Mouse (Mus musculus) gastrocnemius, adult 18-20 months (tissue): Measurements from ENCODE around the gene Tbx1. TPM values are rescaled to one million over a fixed set of nuclear protein-coding genes. Genes with fewer than 3 reads are reported as not detected.

Experiments
- DNase-seq: peaks from one replicate; pipeline ENCODE4 v3.0.0; 2021; ENCODE audit warnings: low spot score
- long read RNA-seq, 2 experiments: library from polyadenylated mRNA; stranded (forward); transcript quantifications; one replicate each; pipeline ENCODE4 v2.0.0; 2021
- total RNA-seq, 2 experiments: library from RNA; stranded (reverse); gene quantifications; 2 replicates each; pipeline ENCODE4 v1.2.3; 2021

Tbx1 gene
- total RNA-seq, result 10 to 100 TPM in 1 of 2 experiments, 1 to 10 TPM in 1; 9.3 to 20.9 TPM
- long read RNA-seq, experiment 1, result 0 reads
- long read RNA-seq, experiment 2, transcript Tbx1-203 (7 exons, 2,511 nt), result major isoform, 17 of 22 reads
- long read RNA-seq, experiment 2, partial matches to known transcripts, result 3 of 22 reads
- long read RNA-seq, experiment 2, other reads (novel, unspliced or antisense), result 2 of 22 reads

DNA sequence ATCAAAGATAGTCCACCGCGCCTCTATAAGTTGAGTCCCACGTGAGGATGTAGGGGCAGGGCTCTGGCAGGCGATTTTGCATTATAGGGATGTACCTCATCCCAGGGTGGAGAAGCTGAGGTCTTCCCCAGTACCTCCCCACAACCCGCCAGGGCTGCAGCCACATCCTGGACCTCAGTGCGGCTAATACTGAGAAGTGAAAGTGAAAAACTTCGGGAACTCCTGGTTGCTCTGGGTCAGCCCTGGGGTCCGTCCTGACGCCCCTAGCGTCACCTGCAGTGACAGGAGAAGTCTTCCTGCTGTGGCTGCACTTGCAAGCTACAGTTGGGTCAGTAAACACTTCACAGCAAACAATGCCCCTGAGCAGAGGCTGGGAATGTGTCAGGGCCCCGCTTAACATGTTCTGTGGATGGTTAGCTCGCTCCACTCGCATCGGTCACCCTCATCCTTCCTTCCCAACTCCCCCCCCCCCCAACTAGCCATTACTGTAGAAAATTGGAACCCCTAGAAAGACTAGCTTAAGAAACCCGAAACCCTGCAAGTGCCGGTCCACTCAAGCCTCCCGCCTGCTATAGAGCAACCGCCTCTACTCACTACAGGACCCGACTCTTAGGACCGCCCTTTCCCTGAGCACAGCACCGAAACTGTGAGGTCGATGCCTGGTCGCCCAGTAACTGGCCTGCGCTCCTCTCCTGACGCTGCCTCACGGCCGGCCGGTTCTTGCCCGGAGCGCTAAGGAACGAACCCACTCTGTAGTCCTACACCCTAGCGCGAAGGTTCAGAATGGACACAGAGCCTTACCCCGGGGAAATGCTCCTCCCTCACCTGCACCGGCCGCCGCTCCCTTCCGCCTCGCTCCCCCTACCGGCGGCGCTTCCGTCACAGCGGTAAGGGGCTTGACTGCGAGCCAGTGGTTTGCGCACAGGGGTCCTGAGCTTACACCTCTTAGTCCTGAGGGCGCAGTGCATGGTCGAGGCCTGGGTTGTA is at the start of gene Tbx1:
Tbx1 (minus strand) TSS at position 868 of the 987 bp plus-strand sequence.
- no peak for DNase-seq

- no peak for DNase-seq
These were observed 49.0 kb upstream of the Tbx1 start for GRCm38 (mm10) chr16:18639382-18639929.

DNA sequence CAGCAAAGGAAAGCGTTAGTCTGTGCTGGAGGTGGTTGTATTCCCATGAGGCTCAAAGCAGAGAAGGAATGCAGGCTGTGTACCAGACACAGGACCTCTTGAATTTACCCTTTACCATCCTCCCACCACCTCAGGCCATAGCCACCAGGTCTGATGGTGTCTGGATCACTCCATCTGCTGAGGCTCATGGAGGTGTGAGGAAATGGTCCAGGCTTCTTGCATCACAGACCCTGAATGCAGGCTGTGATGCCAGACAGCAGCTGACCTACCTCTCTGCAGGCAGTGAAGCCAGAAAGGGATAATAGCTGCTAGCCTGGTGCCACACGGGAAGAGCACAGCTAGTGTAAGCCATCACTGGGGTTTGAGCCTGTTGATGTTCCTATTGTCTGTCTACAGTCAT is 47.9 kb upstream of the Tbx1 start:
- DNase-seq, result no peak

DNA sequence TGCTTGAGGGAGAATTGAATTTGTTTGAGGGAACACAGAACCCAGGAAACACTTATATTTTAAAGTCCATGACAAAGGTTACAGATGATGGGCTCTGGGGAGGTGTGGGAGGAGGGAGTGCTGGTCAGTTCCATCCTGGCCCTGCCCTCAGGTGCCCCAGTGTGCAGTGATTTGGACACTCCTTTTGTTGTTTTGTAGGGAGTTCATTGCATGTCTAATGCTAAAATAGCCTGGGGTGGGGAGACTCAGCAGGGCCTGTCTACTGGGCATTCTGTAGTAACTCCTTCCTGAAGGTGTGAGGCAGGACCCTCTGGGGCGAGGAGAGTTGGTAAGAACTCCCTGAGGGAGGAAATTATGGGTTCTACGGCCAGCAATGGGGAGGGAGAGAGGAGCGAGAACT is 46.3 kb upstream of the Tbx1 start:
- no peak for DNase-seq

DNA sequence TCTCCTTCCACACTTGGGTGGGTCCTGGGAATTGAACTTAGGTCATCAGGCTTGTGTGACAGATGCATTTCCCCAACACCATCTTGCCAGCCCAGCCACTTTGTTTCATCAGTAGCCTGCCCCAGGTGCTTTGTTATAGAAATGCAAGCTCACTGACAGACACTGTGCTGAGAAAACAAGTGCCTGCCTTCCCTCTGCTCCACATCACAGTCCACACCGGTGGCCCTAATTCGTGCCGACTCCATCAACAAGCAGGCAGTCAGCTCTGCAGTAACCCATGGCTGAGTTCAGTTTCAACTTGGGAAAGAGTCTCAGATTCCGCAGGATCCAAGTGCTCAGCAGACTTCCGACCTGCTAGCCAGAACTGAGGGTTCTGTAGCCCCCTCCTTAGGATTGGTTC is 45.9 kb upstream of the Tbx1 start:
- DNase-seq, result no peak

DNA sequence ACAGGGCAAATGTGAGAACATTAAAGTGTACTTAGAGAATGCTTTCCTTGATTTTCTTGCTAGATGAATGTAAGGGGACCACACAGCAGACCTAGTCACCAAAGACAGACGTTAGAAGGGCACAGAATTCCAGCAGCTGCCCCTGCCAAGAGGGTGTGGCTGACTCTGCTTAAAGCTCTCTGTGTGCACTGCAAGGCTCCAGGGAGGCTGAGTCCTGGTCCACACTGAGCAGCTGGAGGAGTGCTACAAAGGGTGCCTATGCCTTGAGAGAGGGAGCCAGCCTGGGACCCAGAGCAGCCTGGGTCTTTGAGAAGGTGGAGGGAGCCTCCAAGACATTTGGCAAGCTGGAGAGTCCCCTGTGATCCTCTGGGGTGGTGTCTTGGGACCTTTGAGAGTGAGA is 42.9 kb upstream of the Tbx1 start:
- DNase-seq, result no peak

- no peak for DNase-seq
These were observed 42.3 kb upstream of the Tbx1 start for GRCm38 (mm10) chr16:18632816-18633215.

DNA sequence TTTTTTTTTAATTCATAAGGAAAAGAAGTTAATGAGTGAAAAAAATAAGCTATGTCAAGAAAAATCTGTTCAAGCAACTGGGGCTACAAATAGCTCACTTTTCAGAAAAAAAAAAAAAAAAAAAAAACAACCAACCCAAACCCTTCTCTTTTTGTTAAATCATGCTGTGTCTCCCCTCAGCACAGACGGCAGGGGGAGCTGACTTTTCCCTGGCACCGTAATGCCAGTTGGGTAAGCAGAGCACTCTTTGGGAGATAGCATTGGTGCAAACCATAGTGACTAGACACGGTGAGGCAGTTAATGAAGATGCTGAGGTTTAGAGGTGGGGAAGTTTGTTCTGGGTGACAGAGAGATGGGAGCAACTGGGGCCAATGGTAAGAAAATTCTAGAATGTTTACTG is 41.6 kb upstream of the Tbx1 start:
- no peak for DNase-seq

GRCm38 (mm10) chr16:18631141-18631540 is 40.7 kb upstream of the Tbx1 start:
- DNase-seq, result no peak

DNA sequence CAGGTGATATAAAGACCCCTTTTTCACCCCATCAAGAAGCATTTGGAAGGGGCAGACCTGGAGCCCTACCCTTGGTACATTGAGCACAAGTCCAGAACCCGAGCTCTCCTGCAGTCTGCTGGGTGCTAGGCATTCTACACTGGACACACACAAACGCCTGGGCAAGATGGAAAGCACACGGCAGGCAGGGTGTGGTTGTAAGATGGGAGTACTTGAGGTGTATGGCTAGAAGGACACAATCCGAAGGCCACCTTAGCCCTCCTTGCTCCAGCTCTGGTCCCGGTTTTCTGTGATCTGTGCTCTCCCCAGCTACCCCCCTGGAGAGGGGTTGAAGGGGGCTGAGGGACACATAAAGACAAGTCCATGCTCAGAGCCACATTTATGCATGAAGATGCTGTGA is 39.8 kb upstream of the Tbx1 start:
- no peak for DNase-seq

- peak; percentile 51 for DNase-seq
These were observed 39.1 kb upstream of the Tbx1 start, which contains the start of gene Sept5 for GRCm38 (mm10) chr16:18629390-18630231. Sept5 (minus strand) TSS chr16:18629954.

GRCm38 (mm10) chr16:18628948-18629340 is 38.5 kb upstream of the Tbx1 start:
- no peak for DNase-seq

- DNase-seq, result no peak
These were observed 37.9 kb upstream of the Tbx1 start for GRCm38 (mm10) chr16:18628206-18628947.

DNA sequence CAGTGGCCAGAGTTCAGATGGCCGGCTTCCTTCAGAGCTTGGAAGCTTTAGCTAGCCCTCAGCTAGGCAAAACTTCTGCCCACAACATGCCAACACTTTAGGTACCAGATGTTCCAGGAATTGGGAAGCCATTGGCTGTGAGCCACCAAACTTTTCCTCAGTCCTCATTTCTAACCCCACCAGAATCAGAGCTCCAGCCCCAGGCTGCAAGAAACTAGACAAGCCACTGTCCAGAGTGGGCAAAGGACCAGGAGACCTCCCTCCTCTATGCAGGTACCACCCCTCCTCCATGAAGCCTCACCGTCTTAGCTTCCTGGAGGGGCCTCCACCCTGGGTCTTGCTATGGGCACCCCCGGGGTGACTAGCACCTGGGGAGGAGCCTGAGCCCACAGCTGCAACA is 36.7 kb upstream of the Tbx1 start:
- no peak for DNase-seq

DNA sequence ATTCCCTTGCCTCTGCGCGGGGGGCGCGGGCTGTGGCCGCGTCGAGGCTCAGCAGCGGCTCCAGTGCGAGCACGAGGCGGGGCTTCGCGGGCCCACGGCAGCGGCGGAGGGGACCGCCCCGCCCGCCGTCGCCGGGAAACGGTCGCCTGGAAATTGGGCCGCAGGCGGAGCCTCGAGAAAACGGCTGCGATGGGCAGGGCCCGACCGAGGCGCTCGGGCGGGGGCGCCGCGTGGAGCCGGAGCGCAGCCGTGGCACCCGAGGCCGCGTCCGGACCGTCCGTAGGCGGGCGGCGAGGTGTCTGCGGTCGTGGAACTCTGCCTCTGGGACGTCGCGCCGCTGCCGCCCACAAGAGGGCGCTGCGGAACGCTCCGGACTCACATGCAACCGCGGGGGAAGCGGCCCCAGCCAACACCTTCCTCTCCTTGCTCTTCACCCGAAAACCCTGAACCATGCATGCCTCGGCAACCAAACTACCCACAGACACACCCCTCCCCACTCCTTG is 36.0 kb upstream of the Tbx1 start, which contains the start of gene Gm49601:
Gm49601 (minus strand) TSS at position 52 of the 503 bp plus-strand sequence.
- DNase-seq, result peak; percentile 77

DNA sequence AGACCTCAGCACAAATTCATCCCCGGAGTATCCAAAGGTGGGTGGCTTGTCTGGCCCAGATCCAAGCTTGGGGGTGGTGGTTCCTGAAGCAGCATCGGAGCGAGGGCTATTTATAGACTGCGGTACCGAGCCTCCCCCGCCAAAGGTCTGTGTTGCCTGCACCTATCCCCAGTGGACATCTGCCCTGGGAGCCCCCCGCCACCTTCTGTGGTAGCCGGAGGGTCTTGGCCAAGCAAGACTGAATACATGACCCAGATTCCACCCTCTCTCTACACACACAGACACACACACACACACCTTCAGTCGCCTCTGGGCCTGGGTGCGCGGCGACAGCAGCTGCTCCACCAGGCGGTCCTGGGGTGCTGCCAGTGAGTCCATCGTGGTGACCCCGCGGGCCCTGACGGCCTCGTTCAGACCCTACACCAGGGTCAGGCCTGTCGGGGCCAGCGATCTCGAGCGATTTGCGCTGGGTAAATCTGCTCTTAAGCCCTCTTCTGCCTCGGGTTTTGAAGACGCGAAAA is 35.4 kb upstream of the Tbx1 start:
- DNase-seq, result no peak

DNA sequence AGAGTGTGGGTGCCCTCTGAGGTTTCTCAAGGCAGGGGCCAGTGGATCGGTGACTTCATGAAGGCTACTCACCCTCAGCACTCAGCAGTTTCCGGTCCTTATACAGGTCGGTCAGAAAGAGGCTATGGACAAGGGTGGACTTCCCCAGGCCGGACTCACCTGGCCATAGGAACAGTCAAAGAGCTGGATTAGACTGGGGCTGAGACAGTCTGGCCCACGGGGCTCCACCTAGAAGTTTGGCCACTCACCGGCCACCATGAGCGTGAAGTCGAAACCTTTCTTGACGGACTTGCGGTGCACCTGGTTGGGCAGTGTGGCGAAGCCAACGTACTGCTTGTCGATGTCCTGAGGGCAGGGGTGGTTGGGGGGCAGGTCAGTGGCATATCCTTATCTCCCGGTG is 34.6 kb upstream of the Tbx1 start:
- DNase-seq, result no peak

DNA sequence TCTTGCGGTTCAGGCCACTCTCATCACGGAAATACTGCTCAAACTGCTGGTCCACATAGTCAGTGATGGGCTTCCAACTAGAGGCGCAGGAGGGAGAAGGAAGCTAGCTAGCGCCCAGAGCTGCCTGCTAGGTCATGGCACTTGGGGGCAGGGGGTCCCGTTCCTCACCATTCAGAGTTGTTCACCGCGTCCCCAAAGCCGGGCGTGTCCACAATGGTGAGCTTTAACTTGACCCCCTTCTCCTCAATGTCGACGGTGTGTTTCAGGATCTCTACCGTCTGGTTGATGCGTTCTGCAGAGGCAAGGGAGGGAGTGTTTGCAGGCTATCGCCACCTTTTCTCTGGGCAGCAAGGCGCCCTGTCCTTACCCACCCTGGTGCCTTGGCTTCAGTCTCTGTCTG is 34.2 kb upstream of the Tbx1 start:
- no peak for DNase-seq

GRCm38 (mm10) chr16:18623751-18624540 is 33.5 kb upstream of the Tbx1 start:
- DNase-seq, result no peak
